ENCODE assay signal across 8 mouse cellular contexts in genomic region chr16:77328628-77329159, GRCm38 (mm10).
DNase-seq lines count a peak whose midpoint lies in the region; ATAC-seq lines count a peak whose summit lies in the region.

No protein-coding gene starts in this region.

- H3K9me3 ChIP-seq in heart, embryonic 14.5 days (ENCODE audit: control insufficient read depth, low read length), result no peaks in the 10 kb centered on the region
- no peaks in the 10 kb centered on the region; the same call in 1 of the 2 replicates for H3K9me3 ChIP-seq in hindbrain, embryonic 13.5 days
- peaks cover 5% of the 10 kb centered on the region; the same call in 1 of the 2 replicates for H3K9me3 ChIP-seq in midbrain, embryonic 10.5 days (replicated peaks)

- WGBS in heart, embryonic 14.5 days, result 43% methylated on average over 6 of the region's 6 CpGs
- 20% methylated on average over 6 of the region's 6 CpGs for WGBS in hindbrain, embryonic 13.5 days
- WGBS in midbrain, embryonic 10.5 days, result 39% methylated on average over 6 of the region's 6 CpGs

- no peak for ATAC-seq in heart, embryonic 14.5 days (ENCODE audit: insufficient number of reproducible peaks, insufficient read depth, low FRiP score, low read depth)
- ATAC-seq in common myeloid progenitor, adult 5-6 weeks (replicated peaks; ENCODE audit: low read depth, poor library complexity, severe bottlenecking), result peak; percentile 12; the same call in 1 of the 2 replicates
- ATAC-seq in hindbrain, embryonic 13.5 days (ENCODE audit: low FRiP score), result no peak

- H3K4me2 ChIP-seq in heart, embryonic 14.5 days (ENCODE audit: low read length), result peak overlapping the region; percentile 66
- peak overlapping the region; percentile 50 for H3K4me2 ChIP-seq in hindbrain, embryonic 13.5 days

- H3K27ac ChIP-seq in heart, embryonic 14.5 days (replicated peaks in 1 of 2; ENCODE audit: control insufficient read depth in 1 of 2, insufficient read depth in 1 of 2, low read depth in 2 of 2, low read length in 2 of 2), result peak overlapping the region; percentile 97 to 99
- peak overlapping the region; percentile 92 for H3K27ac ChIP-seq in hindbrain, embryonic 13.5 days
- peak overlapping the region; percentile 96 for H3K27ac ChIP-seq in midbrain, embryonic 10.5 days (replicated peaks)

- peaks cover 4% of the 10 kb centered on the region for H3K36me3 ChIP-seq in heart, embryonic 14.5 days (ENCODE audit: control insufficient read depth, insufficient read depth, low read length)
- peaks cover 2% of the 10 kb centered on the region; the same call in 1 of the 2 replicates for H3K36me3 ChIP-seq in hindbrain, embryonic 13.5 days
- peaks cover 16% of the 10 kb centered on the region for H3K36me3 ChIP-seq in midbrain, embryonic 10.5 days

- no peak for DNase-seq in heart, adult 9 months (ENCODE audit: low spot score in 2 of 2)
- no peak for DNase-seq in midbrain, embryonic 10.5 days (ENCODE audit: low spot score)
- no peak for DNase-seq in embryo, embryonic 10 days (ENCODE audit: low spot score)
- no peak for DNase-seq in right cerebral cortex, adult 18-20 months
- no peak for DNase-seq in natural killer cell, adult 2 months (ENCODE audit: low spot score in 2 of 2)

- H3K4me3 ChIP-seq in heart, embryonic 14.5 days (ENCODE audit: control insufficient read depth in 1 of 2, insufficient read depth in 1 of 2, low read depth in 1 of 2, low read length in 2 of 2), result peak overlapping the region; percentile 59 to 65
- peak overlapping the region; percentile 41 for H3K4me3 ChIP-seq in hindbrain, embryonic 13.5 days
- peak overlapping the region; percentile 74 for H3K4me3 ChIP-seq in midbrain, embryonic 10.5 days

- H3K27me3 ChIP-seq in heart, embryonic 14.5 days (ENCODE audit: control insufficient read depth, insufficient read depth, low read length), result no peaks in the 10 kb centered on the region
- H3K27me3 ChIP-seq in hindbrain, embryonic 13.5 days, result no peaks in the 10 kb centered on the region
- H3K27me3 ChIP-seq in midbrain, embryonic 10.5 days (ENCODE audit: low read depth, poor library complexity, severe bottlenecking), result no peaks in the 10 kb centered on the region

- H3K9ac ChIP-seq in heart, embryonic 14.5 days (ENCODE audit: low read length), result peak overlapping the region; percentile 89
- peak overlapping the region; percentile 70 for H3K9ac ChIP-seq in hindbrain, embryonic 13.5 days

- H3K4me1 ChIP-seq in heart, embryonic 14.5 days (ENCODE audit: control insufficient read depth in 2 of 2, insufficient read depth in 2 of 2, low read length in 2 of 2), result peaks cover 0 to 10% of the 10 kb centered on the region in 2 experiments; a peak in 3 of 4 replicates
- peaks cover 26% of the 10 kb centered on the region for H3K4me1 ChIP-seq in hindbrain, embryonic 13.5 days (replicated peaks)
- peaks cover 42% of the 10 kb centered on the region for H3K4me1 ChIP-seq in midbrain, embryonic 10.5 days
